In genomic region chr10:96230391-96230790, GRCm38 (mm10) we compare ENCODE assay signal across 9 mouse cellular contexts.
DNase-seq lines count a peak whose midpoint lies in the region; ATAC-seq and TF ChIP-seq lines count a peak whose summit lies in the region.
"Had no signal": no experiment of that assay in that cellular context is flagged by ENCODE, and none has a peak within 500 bp of the region (broad histone marks: within the 10 kb centered on the region; RNA-seq: fewer than 3 reads in every experiment).

No protein-coding gene starts in this region.

- no peak for DNase-seq in heart, postnatal 0 days (ENCODE audit: low spot score)
- DNase-seq in heart, postnatal 14 days: no peak
- DNase-seq in liver, embryonic 13.5 days: no peak
- peak; percentile 23 to 62 for DNase-seq in spleen, postnatal 4 days (ENCODE audit: low spot score in 2 of 2)
- DNase-seq in left cerebral cortex, adult 8-10 months (ENCODE audit: low spot score in 2 of 2): no peak
- no peak for DNase-seq in left cerebral cortex, postnatal 4 days
- DNase-seq: cerebellum, postnatal 25 days had no signal

- H3K9ac ChIP-seq in heart, postnatal 0 days (replicated peaks; ENCODE audit: low read depth, low read length): no peak overlapping the region
- no peak overlapping the region for H3K9ac ChIP-seq in liver, embryonic 13.5 days
- no peak overlapping the region for H3K9ac ChIP-seq in midbrain, embryonic 13.5 days (replicated peaks)

- H3K27ac ChIP-seq in heart, postnatal 0 days (ENCODE audit: low read depth): no peak overlapping the region
- H3K27ac ChIP-seq in liver, embryonic 13.5 days: no peak overlapping the region
- no peak overlapping the region for H3K27ac ChIP-seq in midbrain, embryonic 13.5 days

- no peak overlapping the region for H3K4me2 ChIP-seq in heart, postnatal 0 days (ENCODE audit: low read depth, low read length)
- H3K4me2 ChIP-seq in liver, embryonic 13.5 days: no peak overlapping the region
- no peak overlapping the region for H3K4me2 ChIP-seq in midbrain, embryonic 13.5 days (replicated peaks)

- TF ChIP-seq EP300 in heart, postnatal 0 days (IDR thresholded peaks at IDR 0.05; ENCODE audit: low read depth): no peak

- no peaks in the 10 kb centered on the region for H3K36me3 ChIP-seq in heart, postnatal 0 days (replicated peaks; ENCODE audit: control insufficient read depth, insufficient read depth, low read length)
- H3K36me3 ChIP-seq in liver, embryonic 13.5 days: no peaks in the 10 kb centered on the region
- H3K36me3 ChIP-seq in midbrain, embryonic 13.5 days: no peaks in the 10 kb centered on the region

- H3K9me3 ChIP-seq in heart, postnatal 0 days (replicated peaks; ENCODE audit: control insufficient read depth, low read length): no peaks in the 10 kb centered on the region
- no peaks in the 10 kb centered on the region for H3K9me3 ChIP-seq in liver, embryonic 13.5 days (replicated peaks)
- H3K9me3 ChIP-seq in midbrain, embryonic 13.5 days: no peaks in the 10 kb centered on the region

- ATAC-seq in heart, postnatal 0 days (ENCODE audit: insufficient read depth, low read depth): no peak
- peak; percentile 76 for ATAC-seq in granulocyte monocyte progenitor cell, adult 5-6 weeks (replicated peaks; ENCODE audit: poor library complexity, severe bottlenecking)
- ATAC-seq in liver, embryonic 13.5 days (ENCODE audit: low read depth): peak; percentile 64
- ATAC-seq in midbrain, embryonic 13.5 days: no peak

- TF ChIP-seq CTCF in heart, postnatal 0 days (IDR thresholded peaks at IDR 0.05; ENCODE audit: low read depth): peak; percentile 13

- H3K4me1 ChIP-seq in heart, postnatal 0 days (ENCODE audit: control insufficient read depth, insufficient read depth): no peaks in the 10 kb centered on the region
- peaks cover 6% of the 10 kb centered on the region; the same call in 1 of the 2 replicates for H3K4me1 ChIP-seq in liver, embryonic 13.5 days (replicated peaks)
- no peaks in the 10 kb centered on the region for H3K4me1 ChIP-seq in midbrain, embryonic 13.5 days (replicated peaks)

- 80% methylated on average over 8 of the region's 8 CpGs for WGBS in heart, postnatal 0 days
- WGBS in liver, embryonic 13.5 days (ENCODE audit: insufficient replicate concordance): 59% methylated on average over 8 of the region's 8 CpGs
- WGBS in midbrain, embryonic 13.5 days: 84% methylated on average over 8 of the region's 8 CpGs

- no peaks in the 10 kb centered on the region for H3K27me3 ChIP-seq in heart, postnatal 0 days (ENCODE audit: control insufficient read depth, insufficient read depth, low read length)
- no peaks in the 10 kb centered on the region for H3K27me3 ChIP-seq in liver, embryonic 13.5 days
- no peaks in the 10 kb centered on the region for H3K27me3 ChIP-seq in midbrain, embryonic 13.5 days

- intact Hi-C loops in heart, postnatal 14 days (cut with DNase I): no loop called here
- intact Hi-C loops in left cerebral cortex, postnatal 4 days (cut with DNase I): no loop called here

- H3K4me3 ChIP-seq in heart, postnatal 0 days (ENCODE audit: low read depth, low read length): no peak overlapping the region
- H3K4me3 ChIP-seq in liver, embryonic 13.5 days (replicated peaks): no peak overlapping the region
- no peak overlapping the region for H3K4me3 ChIP-seq in midbrain, embryonic 13.5 days (replicated peaks)

Comparison
In these comparisons a context has a peak if more than half of its experiments do, and no peak if none do; other contexts are left out.
1. ATAC-seq: peak in granulocyte monocyte progenitor cell, adult 5-6 weeks (single experiment) and liver, embryonic 13.5 days (single experiment); none in heart, postnatal 0 days (single experiment) and midbrain, embryonic 13.5 days (single experiment).
2. DNase-seq: peak in spleen, postnatal 4 days (2 of 2); none in heart, postnatal 0 days (single experiment), heart, postnatal 14 days (0 of 2), liver, embryonic 13.5 days (single experiment), left cerebral cortex, adult 8-10 months (0 of 2) and left cerebral cortex, postnatal 4 days (single experiment).